Mouse (Mus musculus) liver, embryonic 15.5 days (tissue): ENCODE measurements around the gene Urad. TPM values are rescaled to one million over a fixed set of nuclear protein-coding genes. Genes with fewer than 3 reads are reported as not detected.

Experiments
- microRNA-seq: library from miRNA; unstranded; fragments of <30 nt; microRNA quantifications from one replicate; pipeline ENCODE4, GENCODE M21; 2016
- polyA plus RNA-seq: library from polyadenylated mRNA; unstranded; fragments of >200 nt; fragmentation: Nextera tagmentation; extraction: Ambion mirVana; gene quantifications from 2 replicates; pipeline ENCODE4 v1.2.1, GENCODE M21; 2015

The Urad gene
- polyA plus RNA-seq, 1 experiment from 2014 or later: 1.0 TPM

Small RNAs within 50 kb of the gene (microRNA-seq; reads per million reads assigned to microRNA genes)
- not detected for gene Mir7k

Other genes with a start within 250 kb of the Urad start
- 4.7 and 4.9 TPM in 2 replicates for gene Lnx2, start 245.9 kb downstream of the Urad start, polyA plus RNA-seq
- gene Polr1d, start 245.4 kb downstream of the Urad start, polyA plus RNA-seq: 62.4 and 68.0 TPM in 2 replicates
- not detected in 2 replicates for gene Gsx1, start 133.7 kb downstream of the Urad start, polyA plus RNA-seq
- not detected in 2 replicates for gene Pdx1, start 52.5 kb downstream of the Urad start, polyA plus RNA-seq
- not detected in 2 replicates for gene Cdx2, start 15.2 kb downstream of the Urad start, polyA plus RNA-seq
- gene Flt3, start 78.0 kb upstream of the Urad start, polyA plus RNA-seq: 1.4 and 1.8 TPM in 2 replicates
- 28.7 and 30.0 TPM in 2 replicates for gene Pan3, start 107.7 kb upstream of the Urad start, polyA plus RNA-seq